Mouse (Mus musculus): ENCODE measurements around the gene Scube3. TPM values are rescaled to one million over a fixed set of nuclear protein-coding genes. Genes with fewer than 3 reads are reported as not detected.

Gene Scube3
- polyA plus RNA-seq, 1 experiment from 2014 or later: 0.25 TPM

GRCm38 (mm10) chr17:28204052-28204720 lies 62.2 kb downstream of the Scube3 start:
- H3K27ac ChIP-seq (replicated peaks): no peak overlapping the region
- H3K4me1 ChIP-seq (replicated peaks): peaks cover 32% of the 10 kb centered on the region
- WGBS (ENCODE audit: insufficient replicate concordance): 28% methylated on average over 14 of the region's 14 CpGs
- no peak for ATAC-seq (ENCODE audit: insufficient read depth)
- H3K4me3 ChIP-seq (replicated peaks): no peak overlapping the region
- no peaks in the 10 kb centered on the region for H3K9me3 ChIP-seq (replicated peaks)
- H3K36me3 ChIP-seq (replicated peaks): peaks cover 4% of the 10 kb centered on the region; the same call in 1 of the 2 replicates
- H3K9ac ChIP-seq: no peak overlapping the region
- H3K27me3 ChIP-seq: no peaks in the 10 kb centered on the region
- H3K4me2 ChIP-seq: no peak overlapping the region

- Histone ChIP-seq H3K27ac (replicated peaks) (no peak overlapping the region), H3K36me3 (replicated peaks) (peaks cover 4% of the 10 kb centered on the region; the same call in 1 of the 2 replicates), H3K4me2 (no peak overlapping the region), H3K9ac (no peak overlapping the region), H3K4me1 (replicated peaks) (peaks cover 38% of the 10 kb centered on the region), H3K4me3 (replicated peaks) (no peak overlapping the region), H3K27me3 (no peaks in the 10 kb centered on the region), H3K9me3 (replicated peaks) (no peaks in the 10 kb centered on the region)
- ATAC-seq (ENCODE audit: insufficient read depth): no peak
- WGBS (ENCODE audit: insufficient replicate concordance): 75% methylated on average over 8 of the region's 8 CpGs
Observed at GRCm38 (mm10) chr17:28205443-28205842, 63.5 kb downstream of the Scube3 start.

GRCm38 (mm10) chr17:28207092-28207491 lies 65.2 kb downstream of the Scube3 start:
- H3K27me3 ChIP-seq: no peaks in the 10 kb centered on the region
- peak overlapping the region; percentile 71 for H3K4me2 ChIP-seq
- no peaks in the 10 kb centered on the region for H3K9me3 ChIP-seq (replicated peaks)
- H3K36me3 ChIP-seq (replicated peaks): 0 out of 2 replicates have a peak, but pooled peaks cover 4% of the 10 kb centered on the region
- peak overlapping the region; percentile 55; the same call in 1 of the 2 replicates for H3K9ac ChIP-seq
- ATAC-seq (ENCODE audit: insufficient read depth): no peak
- H3K4me3 ChIP-seq (replicated peaks): peak overlapping the region; percentile 56
- H3K4me1 ChIP-seq (replicated peaks): peaks cover 47% of the 10 kb centered on the region
- WGBS (ENCODE audit: insufficient replicate concordance): 35% methylated on average over 8 of the region's 8 CpGs
- H3K27ac ChIP-seq (replicated peaks): peak overlapping the region; percentile 70

- peak within 1 kb of the TSS; percentile 56 for H3K4me3 ChIP-seq (replicated peaks)
- H3K9ac ChIP-seq: peak within 1 kb of the TSS; percentile 55
- peak; percentile 66 for ATAC-seq (ENCODE audit: insufficient read depth)
- 5% methylated on average over 26 of the region's 26 CpGs for WGBS (ENCODE audit: insufficient replicate concordance)
- peak within 1 kb of the TSS; percentile 71 for H3K4me2 ChIP-seq
- 0 out of 2 replicates have a peak, but pooled peaks cover 2% of the 10 kb centered on the region for H3K36me3 ChIP-seq (replicated peaks)
- H3K27ac ChIP-seq (replicated peaks): peak within 1 kb of the TSS; percentile 70
- no peaks in the 10 kb centered on the region for H3K27me3 ChIP-seq
- no peaks in the 10 kb centered on the region for H3K9me3 ChIP-seq (replicated peaks)
- peaks cover 53% of the 10 kb centered on the region for H3K4me1 ChIP-seq (replicated peaks)
Observed at GRCm38 (mm10) chr17:28207591-28208313, 65.8 kb downstream of the Scube3 start, which contains the start of gene Def6. Gene Def6, plus strand, starts transcription at chr17:28207778.

GRCm38 (mm10) chr17:28208314-28208612 lies 66.3 kb downstream of the Scube3 start:
- 18% methylated on average over 8 of the region's 8 CpGs for WGBS (ENCODE audit: insufficient replicate concordance)
- Histone ChIP-seq H3K36me3 (replicated peaks) (no peaks in the 10 kb centered on the region), H3K4me3 (replicated peaks) (peak overlapping the region; percentile 56), H3K27ac (replicated peaks) (peak overlapping the region; percentile 70; the same call in 1 of the 2 replicates), H3K9ac (peak overlapping the region; percentile 55; the same call in 1 of the 2 replicates), H3K27me3 (no peaks in the 10 kb centered on the region), H3K9me3 (replicated peaks) (no peaks in the 10 kb centered on the region), H3K4me1 (replicated peaks) (peaks cover 57% of the 10 kb centered on the region), H3K4me2 (peak overlapping the region; percentile 71)
- ATAC-seq (ENCODE audit: insufficient read depth): 0 out of 2 replicates have a peak, but pooled peaks have one; percentile 14

GRCm38 (mm10) chr17:28209457-28210110 lies 67.6 kb downstream of the Scube3 start:
- H3K4me2 ChIP-seq: peak overlapping the region; percentile 71
- peaks cover 55% of the 10 kb centered on the region for H3K4me1 ChIP-seq (replicated peaks)
- no peaks in the 10 kb centered on the region for H3K9me3 ChIP-seq (replicated peaks)
- no peak overlapping the region for H3K27ac ChIP-seq (replicated peaks)
- ATAC-seq (ENCODE audit: insufficient read depth): no peak
- no peak overlapping the region for H3K9ac ChIP-seq
- 22% methylated on average over 4 of the region's 4 CpGs for WGBS (ENCODE audit: insufficient replicate concordance)
- no peaks in the 10 kb centered on the region for H3K27me3 ChIP-seq
- peak overlapping the region; percentile 56 for H3K4me3 ChIP-seq (replicated peaks)
- H3K36me3 ChIP-seq (replicated peaks): no peaks in the 10 kb centered on the region

GRCm38 (mm10) chr17:28211921-28212341 lies 70.0 kb downstream of the Scube3 start:
- 22% methylated on average over 6 of the region's 6 CpGs for WGBS (ENCODE audit: insufficient replicate concordance)
- Histone ChIP-seq H3K9ac (no peak overlapping the region), H3K27me3 (no peaks in the 10 kb centered on the region), H3K27ac (replicated peaks) (0 out of 2 replicates have a peak overlapping the region, but pooled peaks have one; percentile 24), H3K36me3 (replicated peaks) (no peaks in the 10 kb centered on the region), H3K4me2 (no peak overlapping the region), H3K4me3 (replicated peaks) (no peak overlapping the region), H3K9me3 (replicated peaks) (no peaks in the 10 kb centered on the region), H3K4me1 (replicated peaks) (peaks cover 45% of the 10 kb centered on the region)
- ATAC-seq (ENCODE audit: insufficient read depth): no peak

GRCm38 (mm10) chr17:28212391-28212790 lies 70.5 kb downstream of the Scube3 start:
- Histone ChIP-seq H3K27ac (replicated peaks) (no peak overlapping the region), H3K4me3 (replicated peaks) (no peak overlapping the region), H3K27me3 (no peaks in the 10 kb centered on the region), H3K4me2 (no peak overlapping the region), H3K9ac (no peak overlapping the region), H3K36me3 (replicated peaks) (no peaks in the 10 kb centered on the region), H3K9me3 (replicated peaks) (no peaks in the 10 kb centered on the region), H3K4me1 (replicated peaks) (peaks cover 45% of the 10 kb centered on the region)
- no peak for ATAC-seq (ENCODE audit: insufficient read depth)
- WGBS (ENCODE audit: insufficient replicate concordance): 45% methylated on average over 9 of the region's 9 CpGs

DNA sequence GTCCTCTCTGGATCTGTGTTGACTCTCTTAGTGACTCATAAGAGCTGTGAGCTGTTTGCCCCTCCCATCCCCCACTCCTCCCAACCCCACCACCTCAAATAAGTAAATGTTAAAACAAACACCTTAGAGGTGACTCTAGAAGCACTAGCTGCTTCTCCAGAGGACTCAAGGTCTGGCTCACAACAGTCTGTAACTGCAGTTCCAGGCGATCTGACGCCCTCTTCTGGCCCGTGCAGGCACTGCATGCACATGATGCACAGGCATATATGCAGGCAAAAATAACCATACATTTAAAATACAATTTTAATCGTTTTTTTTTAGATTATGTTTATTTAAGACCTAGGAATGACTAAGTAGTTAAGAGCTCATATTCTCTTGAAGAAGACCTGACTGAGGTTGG lies 71.3 kb downstream of the Scube3 start:
- 26% methylated on average over 4 of the region's 4 CpGs for WGBS (ENCODE audit: insufficient replicate concordance)
- ATAC-seq (ENCODE audit: insufficient read depth): no peak
- H3K4me1 ChIP-seq (replicated peaks): peaks cover 45% of the 10 kb centered on the region

GRCm38 (mm10) chr17:28216791-28217190 lies 74.8 kb downstream of the Scube3 start:
- Histone ChIP-seq H3K27ac (replicated peaks) (no peak overlapping the region), H3K9ac (no peak overlapping the region), H3K4me1 (replicated peaks) (peaks cover 28% of the 10 kb centered on the region), H3K4me3 (replicated peaks) (no peak overlapping the region), H3K36me3 (replicated peaks) (no peaks in the 10 kb centered on the region), H3K9me3 (replicated peaks) (no peaks in the 10 kb centered on the region), H3K27me3 (no peaks in the 10 kb centered on the region), H3K4me2 (0 out of 2 replicates have a peak overlapping the region, but pooled peaks have one; percentile 43)
- WGBS (ENCODE audit: insufficient replicate concordance): 76% methylated on average over 9 of the region's 9 CpGs
- ATAC-seq (ENCODE audit: insufficient read depth): no peak

More for the DNA sequence above, 71.3 kb downstream of the Scube3 start:
- no peak overlapping the region for H3K4me2 ChIP-seq
- no peak overlapping the region for H3K4me3 ChIP-seq (replicated peaks)
- H3K27me3 ChIP-seq: no peaks in the 10 kb centered on the region
- no peaks in the 10 kb centered on the region for H3K9me3 ChIP-seq (replicated peaks)
- H3K36me3 ChIP-seq (replicated peaks): no peaks in the 10 kb centered on the region
- H3K9ac ChIP-seq: no peak overlapping the region
- no peak overlapping the region for H3K27ac ChIP-seq (replicated peaks)
